8 mouse cellular contexts compared by ENCODE assay signal in the genomic region with DNA sequence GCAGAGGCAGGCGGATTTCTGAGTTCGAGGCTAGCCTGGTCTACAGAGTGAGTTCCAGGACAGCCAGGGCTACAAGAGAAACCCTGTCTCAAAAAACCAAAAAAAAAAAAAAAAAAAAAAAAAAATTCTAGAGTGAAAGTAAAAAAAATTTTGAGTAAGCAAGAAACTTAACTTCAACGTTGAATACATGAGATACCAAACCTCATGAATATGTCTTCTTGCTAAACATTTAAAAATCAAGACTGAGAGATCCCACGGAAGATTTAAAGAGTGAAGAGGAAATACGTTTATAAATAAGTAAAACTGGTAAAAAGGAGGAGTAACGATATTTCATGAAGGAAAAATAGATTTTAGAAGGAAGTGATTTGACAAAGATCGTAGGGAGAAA. TPM values are rescaled to one million over a fixed set of nuclear protein-coding genes. Genes with fewer than 3 reads are reported as not detected.
DNase-seq lines count a peak whose midpoint lies in the region; ATAC-seq and TF ChIP-seq lines count a peak whose summit lies in the region.

No protein-coding gene starts in this region.

- TF ChIP-seq POLR2A in bone marrow macrophage, adult 2 months (IDR thresholded peaks at IDR 0.05; ENCODE audit: borderline replicate concordance, low read depth, low read length) = no peak

- ATAC-seq in heart, embryonic 16.5 days (replicated peaks; ENCODE audit: extremely low read depth, insufficient read depth, low FRiP score) = no peak
- no peak for ATAC-seq in hindbrain, embryonic 12.5 days (ENCODE audit: low FRiP score)

- no peak for TF ChIP-seq CTCF in bone marrow macrophage, adult 2 months (IDR thresholded peaks at IDR 0.05; ENCODE audit: low read depth, low read length)

- 46% methylated on average over 7 of the region's 7 CpGs for WGBS in heart, embryonic 16.5 days
- 48% methylated on average over 7 of the region's 7 CpGs for WGBS in hindbrain, embryonic 12.5 days
- WGBS in midbrain, embryonic 10.5 days = 54% methylated on average over 7 of the region's 7 CpGs

- peak overlapping the region; percentile 92 for H3K4me3 ChIP-seq in heart, embryonic 16.5 days (ENCODE audit: low read length)
- H3K4me3 ChIP-seq in bone marrow macrophage, adult 2 months (ENCODE audit: insufficient read depth, low read length) = peak overlapping the region; percentile 54
- H3K4me3 ChIP-seq in hindbrain, embryonic 12.5 days = peak overlapping the region; percentile 75
- H3K4me3 ChIP-seq in midbrain, embryonic 10.5 days = peak overlapping the region; percentile 83

- no peaks in the 10 kb centered on the region for H3K9me3 ChIP-seq in heart, embryonic 16.5 days (replicated peaks; ENCODE audit: control insufficient read depth, low read length)
- no peaks in the 10 kb centered on the region for H3K9me3 ChIP-seq in hindbrain, embryonic 12.5 days (replicated peaks)
- H3K9me3 ChIP-seq in midbrain, embryonic 10.5 days (replicated peaks) = no peaks in the 10 kb centered on the region

- H3K4me1 ChIP-seq in heart, embryonic 16.5 days (ENCODE audit: control insufficient read depth, insufficient read depth, low read length) = peaks cover 11% of the 10 kb centered on the region
- peaks cover 2% of the 10 kb centered on the region; the same call in 1 of the 2 replicates for H3K4me1 ChIP-seq in bone marrow macrophage, adult 2 months (ENCODE audit: control insufficient read depth, insufficient read depth, low read length)
- H3K4me1 ChIP-seq in hindbrain, embryonic 12.5 days = peaks cover 7% of the 10 kb centered on the region
- peaks cover 13% of the 10 kb centered on the region for H3K4me1 ChIP-seq in midbrain, embryonic 10.5 days

- no peaks in the 10 kb centered on the region for H3K27me3 ChIP-seq in heart, embryonic 16.5 days (ENCODE audit: control insufficient read depth, insufficient read depth, low read length)
- H3K27me3 ChIP-seq in hindbrain, embryonic 12.5 days = no peaks in the 10 kb centered on the region
- no peaks in the 10 kb centered on the region for H3K27me3 ChIP-seq in midbrain, embryonic 10.5 days (ENCODE audit: low read depth, poor library complexity, severe bottlenecking)

- no peak for DNase-seq in heart, adult 11 months
- no peak for DNase-seq in midbrain, embryonic 10.5 days (ENCODE audit: low spot score)
- no peak for DNase-seq in thymus, postnatal 14 days
- DNase-seq in adrenal gland, postnatal 4 days (ENCODE audit: low spot score in 2 of 2) = no peak
- DNase-seq in urinary bladder, adult 18-20 months (ENCODE audit: low spot score in 2 of 2) = no peak

- H3K9ac ChIP-seq in heart, embryonic 16.5 days (ENCODE audit: low read length) = no peak overlapping the region
- H3K9ac ChIP-seq in hindbrain, embryonic 12.5 days = no peak overlapping the region

- no peak overlapping the region for H3K27ac ChIP-seq in heart, embryonic 16.5 days (ENCODE audit: low read length)
- H3K27ac ChIP-seq in bone marrow macrophage, adult 2 months (ENCODE audit: insufficient read depth, low read depth, low read length) = no peak overlapping the region
- H3K27ac ChIP-seq in hindbrain, embryonic 12.5 days = peak overlapping the region; percentile 96; the same call in 1 of the 2 replicates
- H3K27ac ChIP-seq in midbrain, embryonic 10.5 days (replicated peaks) = peak overlapping the region; percentile 94; the same call in 1 of the 2 replicates

- peak overlapping the region; percentile 86 for H3K4me2 ChIP-seq in heart, embryonic 16.5 days (ENCODE audit: low read depth, low read length)
- H3K4me2 ChIP-seq in hindbrain, embryonic 12.5 days (replicated peaks) = peak overlapping the region; percentile 48

- H3K36me3 ChIP-seq in heart, embryonic 16.5 days (ENCODE audit: control insufficient read depth, insufficient read depth) = no peaks in the 10 kb centered on the region
- H3K36me3 ChIP-seq in hindbrain, embryonic 12.5 days = no peaks in the 10 kb centered on the region
- no peaks in the 10 kb centered on the region for H3K36me3 ChIP-seq in midbrain, embryonic 10.5 days

RNA-seq across cellular contexts. Expression of gene Avl9, which starts 0.5 kb away (rescaled TPM):
- 7.3 and 7.7 TPM in 2 replicates for polyA plus RNA-seq in heart, embryonic 16.5 days (2015; fragmentation: Nextera tagmentation; extraction: Ambion mirVana)
- polyA plus RNA-seq in bone marrow macrophage, adult 2 months (2012; ENCODE audit: insufficient read depth, insufficient read length, missing spikeins) = 18.9 and 19.2 TPM in 2 replicates
- polyA plus RNA-seq in hindbrain, embryonic 12.5 days (2016; fragmentation: Nextera tagmentation; extraction: Ambion mirVana) = 39.0 and 44.8 TPM in 2 replicates
- polyA plus RNA-seq in midbrain, embryonic 10.5 days (2016; fragmentation: Nextera tagmentation; extraction: Ambion mirVana) = 13.7 and 20.1 TPM in 2 replicates
- total RNA-seq in adrenal gland, postnatal 4 days (2021) = 10 to 100 TPM; 27.7 to 32.6 TPM

RNA-seq across cellular contexts. Expression of gene Lsm5, which starts 9.7 kb away (rescaled TPM):
- 50.7 and 56.3 TPM in 2 replicates for polyA plus RNA-seq in heart, embryonic 16.5 days (2015; fragmentation: Nextera tagmentation; extraction: Ambion mirVana)
- polyA plus RNA-seq in bone marrow macrophage, adult 2 months (2012; ENCODE audit: insufficient read depth, insufficient read length, missing spikeins) = 57.0 and 63.0 TPM in 2 replicates
- 142 and 150 TPM in 2 replicates for polyA plus RNA-seq in hindbrain, embryonic 12.5 days (2016; fragmentation: Nextera tagmentation; extraction: Ambion mirVana)
- polyA plus RNA-seq in midbrain, embryonic 10.5 days (2016; fragmentation: Nextera tagmentation; extraction: Ambion mirVana) = 185 and 223 TPM in 2 replicates
- total RNA-seq in adrenal gland, postnatal 4 days (2021) = 10 to 100 TPM; 45.7 to 51.9 TPM

Comparison
In these comparisons a context has a peak if more than half of its experiments do, and no peak if none do; other contexts are left out.
1. H3K27ac ChIP-seq: peak in hindbrain, embryonic 12.5 days (single experiment) and midbrain, embryonic 10.5 days (single experiment); none in heart, embryonic 16.5 days (single experiment) and bone marrow macrophage, adult 2 months (single experiment).
2. Peak in every context shown above with its lines, with median percentiles within 50 percentile points of each other: H3K4me3 ChIP-seq.